Mouse (Mus musculus): ENCODE results near the gene Adh7. TPM values are rescaled to one million over a fixed set of nuclear protein-coding genes. Genes with fewer than 3 reads are reported as not detected.

Adh7 gene
- under 1 TPM; 0.20 to 0.28 TPM for total RNA-seq (2021)
- long read RNA-seq, experiment 1, result 0 reads
- long read RNA-seq, experiment 2, result 0 reads

GRCm38 (mm10) chr3:138217631-138218264 lies at the start of gene Adh7:
TSS of gene Adh7 (plus strand) at chr3:138217760.
- no peak for DNase-seq

DNA sequence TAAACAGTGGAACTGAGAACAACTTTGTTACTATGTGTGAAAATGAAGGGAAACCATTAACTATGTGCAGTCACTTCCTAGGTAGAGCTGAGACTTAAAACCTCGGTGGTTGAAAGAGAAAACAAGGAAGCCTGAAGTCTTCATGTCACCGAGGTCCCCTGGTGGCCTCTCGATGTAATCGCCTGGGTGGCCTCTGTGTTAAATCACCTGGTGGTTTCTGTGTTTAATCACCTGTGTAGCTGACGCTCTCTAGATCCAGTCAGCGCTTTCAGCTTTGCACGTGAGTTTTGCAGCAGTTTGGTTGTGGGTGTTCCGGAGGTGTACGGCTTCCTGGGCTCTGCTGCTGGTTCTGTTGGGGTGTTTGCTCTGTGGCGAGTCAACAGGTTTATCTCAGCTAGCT lies 44.3 kb upstream of the Adh7 start:
- DNase-seq, result no peak

GRCm38 (mm10) chr3:138175551-138175950 lies 42.0 kb upstream of the Adh7 start:
- no peak for DNase-seq

DNA sequence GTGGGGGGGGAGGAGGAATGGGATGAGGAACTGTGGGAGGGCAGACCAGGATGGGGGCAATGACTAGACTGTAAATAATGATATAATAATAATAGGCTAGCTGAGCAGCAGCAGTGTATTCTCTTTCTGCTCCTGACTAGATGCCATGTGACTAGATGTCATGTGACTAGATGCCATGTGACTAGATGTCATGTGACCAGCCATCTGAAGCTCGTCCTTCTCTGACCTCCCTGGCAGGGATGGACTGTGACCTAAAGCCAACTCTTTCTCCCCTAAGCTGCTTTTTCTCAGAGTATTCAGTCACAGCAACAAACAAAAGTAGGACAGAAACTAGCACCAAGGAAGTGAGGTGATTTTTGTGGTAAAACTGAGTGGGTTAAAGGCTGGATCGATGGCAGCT lies 35.5 kb upstream of the Adh7 start:
- DNase-seq, result no peak

DNA sequence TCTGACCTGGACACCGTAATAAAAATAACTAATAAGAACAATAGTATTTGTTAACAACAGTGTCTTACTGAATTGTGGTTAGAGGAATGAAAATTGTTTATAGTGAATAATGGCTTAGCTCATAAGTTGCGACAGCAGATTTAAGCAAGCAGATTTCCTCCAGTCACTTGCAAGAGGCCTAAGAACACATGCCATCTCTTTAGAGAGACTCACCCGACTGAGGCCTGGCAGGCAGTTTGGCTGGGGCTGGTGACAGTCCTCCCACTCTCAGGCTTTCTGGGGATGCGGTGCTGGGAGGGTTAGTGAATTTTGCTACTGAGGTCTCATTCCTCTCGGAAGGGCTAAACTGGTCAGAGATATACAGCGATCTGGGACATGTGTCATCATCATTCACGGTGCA lies 34.2 kb upstream of the Adh7 start:
- DNase-seq, result no peak

DNA sequence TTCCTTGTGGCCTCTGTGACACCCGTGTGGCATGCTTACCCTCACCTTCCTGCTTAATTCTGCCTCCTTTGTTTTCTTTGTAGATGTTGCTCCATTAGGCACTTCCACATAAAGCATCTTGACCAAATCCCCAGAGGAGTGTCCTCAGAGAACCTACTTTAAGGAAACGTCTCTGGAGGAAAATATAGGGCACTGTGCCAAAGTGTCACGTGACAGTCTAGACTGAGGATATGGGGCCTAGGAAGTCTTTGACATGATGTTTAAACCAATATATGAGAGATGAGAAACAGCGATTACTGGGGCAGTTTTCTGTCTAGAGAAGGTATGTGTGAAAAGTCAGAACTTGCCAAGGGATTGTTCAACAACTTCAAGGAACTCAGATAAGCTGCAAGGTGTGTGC lies 32.3 kb upstream of the Adh7 start:
- DNase-seq, result peak; percentile 15

DNA sequence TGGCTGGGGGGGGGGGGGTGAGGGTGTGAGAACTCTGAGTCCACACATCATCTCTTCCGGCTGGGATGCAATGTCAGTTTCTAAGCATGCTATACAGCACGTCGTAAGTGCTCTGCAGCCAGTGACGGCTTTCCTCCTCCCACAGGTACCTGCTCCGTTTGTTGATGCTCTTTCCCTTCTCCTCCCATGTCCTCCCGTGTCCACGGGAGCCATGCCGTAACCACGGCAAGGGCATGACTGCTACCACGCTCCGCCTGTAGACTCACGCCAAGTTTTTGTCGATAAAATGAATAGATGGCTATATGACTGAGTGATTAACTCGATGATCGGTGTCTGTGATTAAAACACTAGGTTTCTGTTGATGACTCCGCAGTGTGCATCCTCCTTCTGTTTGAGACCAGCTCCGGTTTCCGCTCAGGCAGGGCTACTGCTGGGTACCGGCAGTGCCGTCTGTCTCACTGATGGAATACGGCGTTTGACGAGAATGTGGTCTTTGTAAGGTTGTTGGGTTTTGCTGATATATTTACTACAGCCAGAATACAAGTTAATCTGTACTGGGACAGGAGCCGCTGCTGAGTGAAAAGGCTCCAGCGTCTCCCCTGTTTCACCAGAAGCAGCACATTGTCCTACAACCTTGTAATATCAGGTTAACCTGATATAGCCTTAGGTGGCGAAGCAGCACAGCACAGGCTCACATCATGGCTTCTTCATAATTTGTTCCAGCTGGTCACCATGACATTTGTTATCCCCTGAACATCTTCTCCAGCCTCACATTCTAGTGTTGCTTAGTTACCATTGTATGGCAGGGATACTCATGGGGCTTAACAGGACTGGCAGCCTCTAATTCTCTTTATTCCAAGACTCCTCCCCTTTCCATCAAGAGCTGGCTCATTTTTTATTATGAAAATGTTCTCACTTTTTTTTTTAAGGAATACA lies 31.3 kb upstream of the Adh7 start:
- no peak for DNase-seq

GRCm38 (mm10) chr3:138192260-138192659 lies 25.3 kb upstream of the Adh7 start:
- DNase-seq, result no peak

GRCm38 (mm10) chr3:138193683-138194302 lies 23.8 kb upstream of the Adh7 start, which contains the start of gene 4930579F01Rik:
TSS of gene 4930579F01Rik (minus strand) at chr3:138193825.
- DNase-seq, result no peak

DNA sequence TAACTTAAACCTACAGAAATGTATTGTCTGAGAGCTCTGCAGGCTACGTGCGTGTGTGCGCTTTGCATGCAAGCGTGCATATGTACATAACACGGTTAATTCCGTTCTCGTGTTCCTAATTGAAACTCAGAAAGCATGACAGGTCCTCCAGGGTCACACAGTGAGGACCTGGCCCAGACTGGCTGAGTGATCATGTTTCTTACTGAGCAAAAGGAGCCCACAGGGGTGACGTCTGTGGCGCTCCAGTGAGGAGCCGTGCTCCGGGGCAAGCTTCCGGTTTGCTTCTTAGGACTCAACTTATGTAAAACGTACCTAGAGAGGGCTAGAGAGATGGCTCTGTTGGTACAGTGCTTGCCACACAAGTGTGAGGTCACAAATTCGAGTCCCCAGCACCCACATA lies 20.5 kb upstream of the Adh7 start:
- no peak for DNase-seq

DNA sequence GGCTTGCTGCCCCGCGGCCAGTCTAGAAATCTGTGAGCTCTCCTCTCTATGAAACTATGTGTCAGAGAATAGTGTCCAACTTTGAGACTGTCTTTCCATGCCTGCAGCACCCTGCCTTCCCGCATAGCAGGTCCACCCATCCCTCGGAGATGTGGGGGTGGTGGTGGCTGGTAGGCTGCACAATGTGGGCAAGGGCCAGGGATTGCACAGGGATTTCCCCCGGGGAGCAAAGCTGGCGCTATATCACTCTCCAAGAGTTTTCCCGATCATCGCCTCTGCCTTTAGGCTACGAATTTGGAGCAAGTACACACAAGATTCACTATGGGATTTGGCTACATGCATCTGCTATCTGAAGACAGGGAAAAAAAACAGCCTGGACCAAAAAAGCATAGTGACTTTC lies 20.0 kb upstream of the Adh7 start:
- peak; percentile 8 for DNase-seq

- DNase-seq, result peak; percentile 92
These were observed 19.4 kb upstream of the Adh7 start for GRCm38 (mm10) chr3:138197973-138198721.

DNA sequence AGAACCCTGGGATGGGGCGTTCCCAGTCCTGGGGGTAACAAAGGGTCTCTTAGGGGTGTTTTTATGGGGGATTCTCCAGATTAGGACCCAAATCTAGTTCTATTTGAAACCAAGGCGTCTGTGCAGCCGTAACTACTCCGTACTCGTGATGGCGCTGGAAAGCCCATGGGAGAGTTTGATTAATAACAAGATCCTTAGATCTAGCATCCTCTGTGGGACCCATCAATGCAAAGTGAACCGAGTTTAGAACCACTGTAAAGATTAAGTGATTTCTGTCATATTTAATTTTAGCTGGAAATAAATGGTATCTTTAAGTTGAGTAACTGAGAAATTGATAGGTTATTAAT lies 18.9 kb upstream of the Adh7 start:
- DNase-seq, result no peak

DNA sequence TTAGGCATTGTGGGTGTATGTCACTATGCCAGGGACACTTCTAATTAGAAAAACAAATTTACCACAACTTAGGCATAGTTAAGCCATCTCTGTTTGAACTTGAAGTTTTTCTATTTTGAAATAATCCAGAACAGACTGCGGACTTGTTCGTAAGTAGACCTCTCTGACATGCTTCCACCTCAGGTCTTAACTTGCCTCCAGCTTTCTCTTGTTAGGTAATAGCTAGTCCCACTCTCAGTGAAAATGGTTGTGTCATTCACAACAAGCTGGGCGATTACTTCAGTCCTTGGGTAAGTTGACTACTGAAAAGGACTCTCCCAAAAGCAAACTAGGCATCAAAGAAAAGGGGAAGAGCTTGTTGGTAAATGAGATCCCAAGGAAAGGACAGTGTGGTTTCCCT lies 8.7 kb upstream of the Adh7 start:
- no peak for DNase-seq

DNA sequence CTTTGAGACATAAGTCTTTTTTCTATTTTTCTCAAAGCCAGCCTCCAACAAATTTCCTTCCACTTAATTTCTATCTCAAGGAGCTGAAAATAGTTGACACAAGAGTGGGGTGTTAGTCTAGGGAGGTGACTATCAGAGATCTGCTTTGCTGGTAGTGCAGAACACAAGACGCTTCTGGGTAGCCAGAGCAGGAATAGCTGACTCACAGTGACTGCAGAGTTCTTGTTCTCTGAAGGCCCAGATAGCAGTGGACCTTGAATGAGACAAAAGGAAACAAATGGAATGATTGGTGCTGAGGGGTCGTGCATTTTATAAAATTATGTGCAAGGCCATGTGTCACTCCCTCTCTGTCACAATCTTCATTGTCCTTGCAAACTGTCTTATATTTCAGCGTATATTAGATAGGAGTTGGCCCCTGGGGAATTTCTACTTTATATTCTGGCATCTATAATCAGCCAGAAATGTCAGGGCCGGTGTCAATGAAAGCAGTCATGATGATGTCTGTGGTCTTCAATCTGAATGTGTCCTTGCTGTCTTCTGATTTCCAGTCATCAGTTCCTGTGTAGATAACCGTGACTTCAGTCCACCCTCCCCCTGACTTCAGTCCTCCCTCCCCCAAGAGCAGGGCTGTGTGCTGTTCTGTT lies 7.0 kb upstream of the Adh7 start:
- DNase-seq, result no peak

GRCm38 (mm10) chr3:138212431-138212951 lies 5.1 kb upstream of the Adh7 start:
- DNase-seq, result no peak

GRCm38 (mm10) chr3:138215395-138215989 lies 2.1 kb upstream of the Adh7 start:
- DNase-seq, result no peak

DNA sequence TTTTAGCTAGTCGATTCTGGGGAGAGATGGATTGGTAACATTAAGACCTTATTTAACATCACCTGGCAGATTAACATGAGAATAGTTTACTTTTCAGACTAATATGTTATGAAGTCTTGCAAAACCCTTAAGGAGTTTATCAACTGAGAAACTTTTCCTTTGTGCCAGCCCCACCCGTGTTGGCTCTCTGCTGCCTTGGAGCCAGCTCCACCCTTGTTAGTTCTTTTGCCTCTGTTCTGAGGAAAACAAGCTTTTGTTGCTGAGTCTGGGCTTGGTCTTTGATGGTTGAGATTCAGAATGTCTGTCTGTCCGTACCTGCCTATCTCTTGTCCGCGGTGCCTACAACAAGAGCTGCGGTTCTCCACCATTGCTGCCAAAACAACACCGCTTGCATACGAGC lies 1.5 kb upstream of the Adh7 start:
- DNase-seq, result no peak

GRCm38 (mm10) chr3:138221116-138221515 lies 3.6 kb downstream of the Adh7 start:
- DNase-seq, result no peak

DNA sequence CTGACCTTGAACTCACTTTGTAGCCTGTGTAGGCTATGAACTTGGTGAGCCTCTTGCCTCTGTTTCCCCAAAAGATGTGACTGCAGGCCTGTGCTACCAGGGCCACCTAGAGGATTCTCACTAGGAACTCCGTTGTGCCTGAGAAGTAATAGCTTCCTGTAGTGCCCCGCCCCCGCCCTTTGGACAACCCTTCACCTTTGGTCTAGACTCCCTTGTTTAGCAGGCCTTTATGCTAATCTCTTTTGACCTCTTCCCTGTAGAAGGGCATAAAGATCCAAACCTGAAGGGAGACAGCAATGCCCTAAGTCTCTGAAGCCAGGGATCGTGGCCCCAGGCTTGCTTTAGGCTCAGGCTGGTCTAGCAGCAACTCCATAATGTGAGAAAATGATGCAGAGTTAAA lies 5.0 kb downstream of the Adh7 start:
- DNase-seq, result no peak

DNA sequence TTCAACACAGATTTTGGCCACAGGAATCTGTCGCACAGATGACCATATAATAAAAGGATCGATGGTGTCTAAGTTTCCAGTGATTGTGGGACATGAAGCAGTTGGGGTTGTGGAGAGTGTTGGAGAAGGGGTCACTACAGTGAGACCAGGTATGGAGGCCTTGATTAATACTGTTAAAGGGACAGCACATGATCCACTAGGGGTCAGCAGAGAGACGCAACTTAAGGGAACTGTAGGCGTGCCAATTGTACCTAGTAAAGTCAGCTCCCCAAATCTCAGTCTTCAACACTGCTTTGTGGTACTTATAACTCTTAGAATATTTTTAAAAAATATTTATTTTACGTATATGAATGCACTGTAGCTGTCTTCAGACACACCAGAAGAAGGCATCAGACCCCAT lies 5.4 kb downstream of the Adh7 start:
- peak; percentile 65 for DNase-seq

Data from gastrocnemius, postnatal 10 days (tissue).